ENCODE assay signal across 35 mouse cellular contexts in the genomic region with DNA sequence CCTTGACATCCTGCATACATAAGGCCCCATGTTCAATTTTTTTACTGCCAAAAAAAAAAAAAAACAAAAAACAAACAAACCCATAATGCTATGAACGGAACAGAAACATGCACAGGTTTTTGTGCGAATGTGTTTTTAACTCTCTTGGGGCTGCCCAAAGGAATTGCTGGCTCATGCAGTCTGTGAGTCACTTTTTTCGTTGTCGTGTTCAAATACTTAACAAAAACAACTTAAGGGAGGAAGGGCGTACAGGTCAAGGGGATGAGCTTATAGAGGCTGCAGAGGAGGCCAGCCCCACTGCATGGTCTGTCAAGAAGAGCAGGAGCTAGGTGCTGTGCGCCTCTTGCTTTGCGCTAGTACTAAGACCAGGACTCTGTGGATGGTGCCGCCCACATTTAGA. TPM values are rescaled to one million over a fixed set of nuclear protein-coding genes. Genes with fewer than 3 reads are reported as not detected.
DNase-seq lines count a peak whose midpoint lies in the region; ATAC-seq and TF ChIP-seq lines count a peak whose summit lies in the region.
"Had no signal": no experiment of that assay in that cellular context is flagged by ENCODE, and none has a peak within 500 bp of the region (broad histone marks: within the 10 kb centered on the region; RNA-seq: fewer than 3 reads in every experiment).

No protein-coding gene starts in this region.

- H3K4me3 ChIP-seq in bone marrow macrophage, adult 2 months (ENCODE audit: insufficient read depth, low read length), result peak overlapping the region; percentile 41
- H3K4me3 ChIP-seq in liver, postnatal 0 days (ENCODE audit: low read depth, low read length), result no peak overlapping the region
- H3K4me3 ChIP-seq: embryonic facial prominence, embryonic 13.5 days; embryonic facial prominence, embryonic 15.5 days; erythroblast, embryonic 14.5 days; forebrain, embryonic 10.5 days; forebrain, embryonic 12.5 days had no signal

- no peak overlapping the region for H3K4me2 ChIP-seq in liver, postnatal 0 days (ENCODE audit: low read depth, low read length)
- H3K4me2 ChIP-seq: embryonic facial prominence, embryonic 13.5 days; embryonic facial prominence, embryonic 15.5 days; forebrain, embryonic 12.5 days had no signal

- H3K9me3 ChIP-seq in liver, postnatal 0 days (ENCODE audit: low read length), result no peaks in the 10 kb centered on the region
- H3K9me3 ChIP-seq: embryonic facial prominence, embryonic 13.5 days; embryonic facial prominence, embryonic 15.5 days; forebrain, embryonic 10.5 days; forebrain, embryonic 12.5 days; G1E had no signal

- no peaks in the 10 kb centered on the region for H3K27me3 ChIP-seq in liver, postnatal 0 days (ENCODE audit: insufficient read depth, low read length)
- H3K27me3 ChIP-seq: CH12.LX; embryonic facial prominence, embryonic 13.5 days; embryonic facial prominence, embryonic 15.5 days; forebrain, embryonic 12.5 days; Patski had no signal

- WGBS in liver, postnatal 0 days (ENCODE audit: insufficient replicate concordance), result 82% methylated on average over 8 of the region's 8 CpGs

- DNase-seq in 3134 (ENCODE audit: extremely low read depth, insufficient read length, low spot score) (peak; percentile 36), 3T3-L1 (ENCODE audit: low read depth, low spot score) (peak; percentile 66)
- peak; percentile 30 for DNase-seq in induced T-regulatory cell, adult 2 months (ENCODE audit: low read depth)
- DNase-seq in Muller cell, postnatal 12 days (ENCODE audit: inconsistent ontology term), result no peak
- DNase-seq in B cell, adult 2 months, result no peak
- no peak for DNase-seq in gastrocnemius, postnatal 10 days
- DNase-seq in liver, postnatal 0 days, result no peak
- DNase-seq: adrenal gland, adult 8-10 months; adrenal gland, postnatal 14 days; adrenal gland, postnatal 36 days; cerebellum, adult 11 months; cerebellum, adult 18-20 months; cerebellum, adult 8-10 months; cerebellum, adult 9-11 months; cerebellum, postnatal 14 days; cerebellum, postnatal 36 days; embryo, embryonic 11 days had no signal

- H3K36me3 ChIP-seq in liver, postnatal 0 days (replicated peaks; ENCODE audit: insufficient read depth, low read length), result no peaks in the 10 kb centered on the region
- H3K36me3 ChIP-seq: embryonic facial prominence, embryonic 13.5 days; embryonic facial prominence, embryonic 15.5 days; forebrain, embryonic 10.5 days; forebrain, embryonic 12.5 days; G1E had no signal

- no peak for TF ChIP-seq EP300 in liver, postnatal 0 days (IDR thresholded peaks at IDR 0.05; ENCODE audit: low read depth)

- TF ChIP-seq CTCF in bone marrow macrophage, adult 2 months (IDR thresholded peaks at IDR 0.05; ENCODE audit: low read depth, low read length), result no peak
- no peak for TF ChIP-seq CTCF in liver, postnatal 0 days (IDR thresholded peaks at IDR 0.05; ENCODE audit: low read depth)

- peaks cover 40% of the 10 kb centered on the region for H3K4me1 ChIP-seq in bone marrow macrophage, adult 2 months (ENCODE audit: control insufficient read depth, insufficient read depth, low read length)
- peaks cover 6% of the 10 kb centered on the region for H3K4me1 ChIP-seq in liver, postnatal 0 days (ENCODE audit: insufficient read depth)
- H3K4me1 ChIP-seq: embryonic facial prominence, embryonic 15.5 days had no signal

- no peak for TF ChIP-seq POLR2A in bone marrow macrophage, adult 2 months (IDR thresholded peaks at IDR 0.05; ENCODE audit: borderline replicate concordance, low read depth, low read length)

- peak overlapping the region; percentile 97 for H3K27ac ChIP-seq in bone marrow macrophage, adult 2 months (ENCODE audit: insufficient read depth, low read depth, low read length)
- H3K27ac ChIP-seq in liver, postnatal 0 days (ENCODE audit: low read depth), result no peak overlapping the region
- H3K27ac ChIP-seq: embryonic facial prominence, embryonic 13.5 days; embryonic facial prominence, embryonic 15.5 days; forebrain, embryonic 10.5 days; forebrain, embryonic 12.5 days had no signal

- ATAC-seq in liver, postnatal 0 days, result no peak
- ATAC-seq: activated CD4-positive, CD25-positive, alpha-beta regulatory T cell, adult 4 months; CD4-positive, CD25-positive, alpha-beta regulatory T cell, adult 4 months; forebrain, embryonic 14.5 days; forebrain, embryonic 16.5 days; Patski had no signal

- no peak overlapping the region for H3K9ac ChIP-seq in liver, postnatal 0 days (replicated peaks)
- H3K9ac ChIP-seq: embryonic facial prominence, embryonic 13.5 days; embryonic facial prominence, embryonic 15.5 days; forebrain, embryonic 12.5 days had no signal

RNA-seq across cellular contexts. Expression of a gene that starts 15.9 kb away (rescaled TPM):
- polyA plus RNA-seq in bone marrow macrophage, adult 2 months (2012; ENCODE audit: insufficient read depth, insufficient read length, missing spikeins), result not detected in 2 replicates
- under 1 TPM in 1 of 2 experiments, not detected in 1; 0.14 TPM for total RNA-seq in gastrocnemius, postnatal 10 days (2021)
- 1.1 and 2.3 TPM in 2 replicates for polyA plus RNA-seq in liver, postnatal 0 days (2015; fragmentation: Nextera tagmentation; extraction: Ambion mirVana)
- total RNA-seq: CH12.LX had no signal
- polyA plus RNA-seq: G1E had no signal

RNA-seq across cellular contexts. Expression of a gene that starts 21.1 kb away (rescaled TPM):
- 14.5 and 16.2 TPM in 2 replicates for polyA plus RNA-seq in bone marrow macrophage, adult 2 months (2012; ENCODE audit: insufficient read depth, insufficient read length, missing spikeins)
- total RNA-seq in gastrocnemius, postnatal 10 days (2021), result 1 to 10 TPM; 2.7 to 3.1 TPM
- polyA plus RNA-seq in liver, postnatal 0 days (2015; fragmentation: Nextera tagmentation; extraction: Ambion mirVana), result 14.4 and 14.7 TPM in 2 replicates

RNA-seq across cellular contexts. Expression of a gene that starts 33.1 kb away (rescaled TPM):
- not detected in 2 replicates for polyA plus RNA-seq in bone marrow macrophage, adult 2 months (2012; ENCODE audit: insufficient read depth, insufficient read length, missing spikeins)
- total RNA-seq in gastrocnemius, postnatal 10 days (2021), result not detected
- not detected in 2 replicates for polyA plus RNA-seq in liver, postnatal 0 days (2015; fragmentation: Nextera tagmentation; extraction: Ambion mirVana)
- total RNA-seq: adrenal gland, adult 18-20 months; adrenal gland, adult 8-10 months; adrenal gland, postnatal 14 days; adrenal gland, postnatal 36 days; CH12.LX; common myeloid progenitor, adult 5-6 weeks; G1E had no signal
- polyA plus RNA-seq: brain, embryonic 14.5 days; embryonic facial prominence, embryonic 11.5 days; erythroblast, embryonic 14.5 days; forebrain, embryonic 12.5 days; forebrain, embryonic 16.5 days; frontal cortex, adult 2 months; G1E; Patski had no signal

RNA-seq across cellular contexts. Expression of a gene that starts 37.4 kb away (rescaled TPM):
- 15.0 and 15.1 TPM in 2 replicates for polyA plus RNA-seq in bone marrow macrophage, adult 2 months (2012; ENCODE audit: insufficient read depth, insufficient read length, missing spikeins)
- 1 to 10 TPM; 8.4 to 9.1 TPM for total RNA-seq in gastrocnemius, postnatal 10 days (2021)
- 1.4 and 1.7 TPM in 2 replicates for polyA plus RNA-seq in liver, postnatal 0 days (2015; fragmentation: Nextera tagmentation; extraction: Ambion mirVana)

Comparison
In these comparisons a context has a peak if more than half of its experiments do, and no peak if none do; other contexts are left out.
1. DNase-seq: peak in 3134 (single experiment), 3T3-L1 (single experiment) and induced T-regulatory cell, adult 2 months (single experiment); none in Muller cell, postnatal 12 days (single experiment), B cell, adult 2 months (0 of 2), gastrocnemius, postnatal 10 days (single experiment) and liver, postnatal 0 days (single experiment).